Mouse (Mus musculus) cerebellum, adult 11 months (tissue): Measurements from ENCODE around the gene Tmem132d.
"Not testable (repeated sequence)": the region's sequence is repeated elsewhere in the genome, so short reads cannot be mapped to it uniquely, and the experiment has no call there.

Source experiments
- DNase-seq: peaks from one replicate; pipeline ENCODE4 v3.0.0; 2022

The Tmem132d gene

DNA sequence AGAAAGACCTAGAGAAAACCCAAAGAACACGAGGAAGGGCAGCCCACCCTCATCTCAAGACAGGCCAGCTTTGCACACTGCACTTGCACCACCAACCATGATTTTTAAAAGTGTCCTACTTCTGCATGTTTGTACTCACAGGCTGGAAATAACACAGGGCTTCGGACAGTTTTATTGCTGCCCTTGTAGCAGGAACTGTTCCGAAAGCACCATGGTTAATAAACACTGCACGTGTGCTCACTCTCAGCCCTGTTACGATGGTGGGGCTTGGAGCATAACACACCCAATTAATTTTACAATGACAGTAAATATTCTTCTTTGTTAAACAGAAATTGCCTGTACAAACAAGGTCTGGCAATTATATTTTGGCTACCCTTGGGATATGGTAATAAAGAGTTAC, 357.4 kb downstream of the Tmem132d start:
- no peak for DNase-seq

DNA sequence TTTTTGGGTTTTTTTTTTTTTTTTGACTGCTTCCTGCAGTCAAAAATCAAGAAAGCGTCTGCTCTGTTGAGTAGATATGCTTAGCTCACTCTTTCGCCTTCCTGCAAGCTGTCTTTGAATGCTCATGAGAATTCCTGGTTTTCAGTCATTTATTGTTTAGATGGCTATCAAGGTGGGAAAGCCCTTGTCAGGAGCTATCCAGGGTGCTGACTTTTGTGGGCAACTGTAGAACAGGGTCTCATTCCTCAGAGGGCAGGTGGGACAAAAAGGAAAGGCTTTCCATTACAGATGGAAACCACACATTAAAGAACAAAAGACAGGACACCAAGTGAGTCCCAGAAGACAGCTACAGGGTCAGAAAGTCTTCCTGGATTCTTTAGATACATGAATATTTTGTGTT, 360.3 kb downstream of the Tmem132d start:
- DNase-seq = no peak

GRCm38 (mm10) chr5:128041781-128042180, 391.1 kb downstream of the Tmem132d start:
- DNase-seq = no peak

DNA sequence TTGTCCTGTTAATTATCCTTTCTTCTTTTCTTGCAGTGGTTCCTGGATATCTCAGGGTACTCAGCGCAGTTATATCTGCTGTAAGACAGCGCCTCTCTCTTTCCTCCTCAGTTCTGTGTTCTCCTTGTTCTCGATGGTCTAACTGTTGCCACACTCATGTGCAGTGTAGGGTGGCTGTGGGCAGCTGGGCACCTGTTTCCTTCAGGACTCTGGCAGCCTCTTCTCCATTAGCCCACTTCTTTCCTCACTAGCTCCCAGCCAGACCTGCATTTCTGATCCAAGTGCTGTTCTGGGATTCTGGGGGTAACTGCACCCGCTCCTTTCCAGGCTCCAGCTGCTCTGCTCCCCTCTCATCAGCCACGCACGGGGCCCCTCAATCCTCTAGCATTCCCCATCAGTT, 392.8 kb downstream of the Tmem132d start:
- no peak for DNase-seq

GRCm38 (mm10) chr5:128027076-128027475, 405.8 kb downstream of the Tmem132d start:
- peak; percentile 2 for DNase-seq

DNA sequence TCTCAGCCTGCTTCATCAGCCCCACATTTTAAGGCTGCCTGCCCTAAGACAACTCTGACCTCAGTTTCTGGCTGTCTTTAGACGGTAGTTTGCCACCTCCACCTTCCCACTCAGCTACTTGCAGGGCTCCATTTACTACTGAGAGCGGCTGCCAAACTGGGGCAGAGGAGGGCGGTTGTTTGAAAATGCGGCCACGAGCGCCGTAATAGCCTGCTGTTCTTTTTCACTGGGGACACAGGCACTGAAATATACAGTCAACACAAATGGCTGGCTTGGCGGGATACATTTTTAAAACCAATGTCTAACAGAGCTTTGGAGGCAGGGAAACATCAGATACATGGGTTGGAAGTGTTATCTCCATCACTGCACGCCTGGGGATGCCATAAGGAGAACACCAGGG, 428.2 kb downstream of the Tmem132d start:
- DNase-seq = no peak

- no peak for DNase-seq
Measured at GRCm38 (mm10) chr5:127996526-127997245, 436.2 kb downstream of the Tmem132d start.

- DNase-seq = no peak
Measured at GRCm38 (mm10) chr5:127993460-127993859, 439.4 kb downstream of the Tmem132d start.

GRCm38 (mm10) chr5:127990826-127991225, 442.1 kb downstream of the Tmem132d start:
- DNase-seq = no peak

GRCm38 (mm10) chr5:127980003-127980358, 452.9 kb downstream of the Tmem132d start:
- not testable (repeated sequence) for DNase-seq

DNA sequence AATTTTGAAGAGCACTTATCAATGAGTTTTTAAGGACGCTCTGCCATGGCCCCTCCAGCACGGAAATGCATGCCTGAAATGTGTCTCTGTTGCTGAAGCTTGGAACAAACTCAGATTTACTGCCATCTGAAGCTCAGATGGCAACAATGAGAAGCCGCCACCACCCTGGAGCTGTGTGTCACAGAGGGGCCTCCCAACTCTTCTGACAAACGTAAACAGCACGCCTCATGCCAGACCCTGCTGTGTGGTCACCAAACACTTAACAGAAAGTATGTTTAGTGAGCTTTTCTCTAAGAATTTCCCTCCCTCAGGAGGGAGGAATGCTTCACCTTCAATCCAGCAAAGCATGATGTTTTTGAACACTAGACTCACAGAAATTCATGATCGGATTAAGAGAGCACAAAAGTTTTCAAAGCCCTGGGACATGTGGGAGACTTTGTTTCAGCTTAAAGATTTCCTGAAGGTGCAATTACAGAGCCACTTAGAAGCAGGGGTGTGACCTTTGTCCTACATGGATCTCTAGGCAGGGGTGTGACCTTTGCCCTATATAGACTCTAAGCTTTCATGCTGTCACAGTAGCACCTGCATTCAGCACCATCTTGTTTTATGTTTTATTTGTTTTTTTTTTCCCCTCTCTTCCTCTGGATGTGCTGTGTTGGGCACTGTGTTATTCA, 453.4 kb downstream of the Tmem132d start:
- no peak for DNase-seq

GRCm38 (mm10) chr5:127976661-127977060, 456.2 kb downstream of the Tmem132d start:
- no peak for DNase-seq

GRCm38 (mm10) chr5:127965700-127966099, 467.2 kb downstream of the Tmem132d start:
- DNase-seq = no peak

GRCm38 (mm10) chr5:127962656-127963055, 470.2 kb downstream of the Tmem132d start:
- DNase-seq = no peak

DNA sequence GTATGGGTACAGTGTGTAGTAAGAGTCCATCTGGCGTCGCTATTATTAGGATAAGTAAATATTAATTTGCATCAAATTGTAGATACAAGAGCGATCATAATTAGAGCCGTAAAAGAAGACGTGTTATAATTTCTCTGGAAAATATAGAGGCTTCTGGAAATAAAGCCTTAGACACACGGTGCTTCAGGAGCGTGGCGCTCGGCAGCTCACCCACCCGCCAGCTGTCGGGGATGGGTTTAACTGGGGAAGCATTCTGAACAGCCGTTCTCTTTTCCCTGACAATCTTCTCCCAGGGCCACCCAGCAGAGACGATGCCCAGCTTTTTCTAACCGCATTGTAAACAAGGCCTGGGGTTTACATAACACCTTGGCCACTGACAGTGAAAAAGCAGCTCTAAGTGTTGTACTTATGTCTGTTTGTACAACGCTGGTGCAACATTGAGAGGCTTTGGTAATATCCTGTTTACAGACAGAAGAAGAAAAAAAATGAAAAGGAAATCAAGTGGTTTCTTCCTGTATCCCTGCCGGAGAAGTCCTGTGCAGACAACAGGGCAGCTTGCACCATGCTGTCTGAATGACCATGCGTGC, 476.3 kb downstream of the Tmem132d start:
- DNase-seq = no peak

DNA sequence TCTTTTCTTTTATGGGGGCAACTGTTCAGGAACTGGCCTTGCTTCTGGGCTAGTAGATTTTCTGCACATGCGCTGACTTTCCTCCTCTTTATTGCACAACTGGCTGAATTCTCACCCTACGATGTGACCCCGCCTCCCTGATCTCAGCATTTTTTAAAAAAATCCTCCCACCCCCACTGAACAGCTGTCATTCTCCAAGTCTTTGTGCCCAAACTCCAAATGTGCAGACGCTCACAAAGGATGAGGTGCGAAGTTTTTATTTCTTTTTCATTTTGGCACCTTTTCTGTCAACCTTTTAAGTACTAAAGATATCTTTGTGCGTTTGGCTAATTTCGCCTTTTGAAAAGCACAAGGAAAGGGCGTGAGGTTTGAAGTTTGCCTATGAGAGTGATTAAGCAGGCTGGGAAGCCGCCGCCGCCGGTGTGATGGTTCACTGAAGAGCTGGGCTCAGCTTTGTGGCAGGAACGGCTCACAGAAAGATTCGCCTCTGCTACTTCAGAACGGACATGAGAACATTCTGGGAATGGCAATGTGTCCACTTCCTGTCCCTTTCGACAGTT, 478.6 kb downstream of the Tmem132d start:
- no peak for DNase-seq

DNA sequence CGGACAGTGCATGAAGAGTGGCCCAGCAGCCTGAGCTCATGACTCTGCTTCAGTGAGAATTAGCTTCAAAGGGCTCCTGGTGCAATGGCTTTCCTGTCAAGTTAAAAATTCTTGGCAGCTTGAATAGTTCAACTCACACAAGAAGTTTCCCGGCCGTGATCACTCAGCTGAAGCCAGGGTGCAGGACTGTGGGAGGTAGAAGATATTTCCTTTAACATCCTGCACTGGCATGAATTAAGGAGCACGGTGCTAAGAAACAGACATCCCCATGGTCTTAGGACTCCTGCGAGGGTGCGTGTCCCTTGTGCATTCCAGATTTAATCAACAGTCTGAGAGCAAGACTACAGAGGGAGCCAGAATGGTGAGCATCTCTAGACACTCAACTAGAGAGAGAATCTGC, 480.1 kb downstream of the Tmem132d start:
- DNase-seq = no peak

DNA sequence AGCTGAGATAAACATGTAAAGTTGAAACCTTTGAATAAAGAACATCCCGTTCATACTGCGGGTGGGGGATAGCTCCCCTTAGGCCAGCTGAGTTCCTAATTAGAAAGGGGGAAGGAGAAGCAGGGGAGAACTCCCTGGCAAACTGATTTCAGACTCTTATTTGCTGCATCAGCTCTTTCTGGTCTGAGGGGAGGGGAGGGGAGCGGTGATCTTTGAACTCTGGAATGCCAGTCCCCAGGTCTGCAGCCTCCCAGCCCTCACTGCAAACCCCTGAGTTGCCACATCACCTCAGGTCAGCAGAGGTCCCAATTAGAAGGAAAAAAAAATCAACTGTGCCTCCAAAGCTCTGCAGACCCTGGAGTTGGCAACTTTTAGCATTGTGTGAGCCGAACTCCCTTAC, 482.3 kb downstream of the Tmem132d start:
- no peak for DNase-seq

- no peak for DNase-seq
Measured at GRCm38 (mm10) chr5:127947275-127947674, 485.6 kb downstream of the Tmem132d start.

- not testable (repeated sequence) for DNase-seq
Measured at GRCm38 (mm10) chr5:127942171-127942570, 490.7 kb downstream of the Tmem132d start.

DNA sequence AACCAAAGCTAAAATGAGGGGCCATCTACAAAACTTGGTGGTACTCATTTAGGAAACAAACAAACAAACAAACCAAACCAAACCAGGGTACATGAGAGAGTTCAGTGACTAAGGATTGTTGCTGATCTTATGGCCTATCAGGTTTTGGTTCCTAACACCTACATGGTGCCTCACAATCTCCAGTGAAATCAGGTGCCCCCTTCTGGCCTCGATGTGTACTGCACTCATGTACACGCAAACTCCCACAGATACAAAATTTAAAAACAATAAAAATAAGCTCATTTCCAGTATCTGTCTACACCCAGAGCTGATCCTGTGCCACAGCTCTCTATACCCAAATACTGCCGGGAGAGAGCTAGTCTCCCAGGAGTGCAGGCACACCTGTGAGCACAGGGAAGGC, 495.0 kb downstream of the Tmem132d start:
- no peak for DNase-seq

- no peak for DNase-seq
Measured at GRCm38 (mm10) chr5:127929687-127930086, 503.2 kb downstream of the Tmem132d start.

GRCm38 (mm10) chr5:127926686-127927085, 506.2 kb downstream of the Tmem132d start:
- no peak for DNase-seq

- DNase-seq = no peak
Measured at GRCm38 (mm10) chr5:127924106-127924505, 508.8 kb downstream of the Tmem132d start.
